In the genomic region with DNA sequence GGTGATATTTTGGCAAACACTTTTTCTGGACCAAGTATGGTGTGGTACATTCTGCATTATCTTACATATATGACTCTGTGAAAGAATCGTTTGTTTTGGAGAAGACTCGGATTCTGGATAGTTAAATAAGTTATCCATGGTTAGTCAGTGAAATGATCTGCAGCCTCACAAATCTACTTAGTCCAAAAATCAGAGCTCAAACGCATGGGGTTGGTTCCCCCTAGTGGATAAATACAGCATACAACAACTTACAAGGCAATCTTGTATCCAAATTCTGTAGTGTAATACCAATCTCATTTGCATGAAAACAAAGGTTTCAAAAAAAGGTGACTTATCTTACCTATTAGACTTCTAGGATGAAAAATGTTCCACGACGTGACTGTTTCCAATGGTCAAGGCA, we compare ENCODE assay signal across 12 mouse cellular contexts. TPM values are rescaled to one million over a fixed set of nuclear protein-coding genes. Genes with fewer than 3 reads are reported as not detected.
DNase-seq lines count a peak whose midpoint lies in the region; ATAC-seq and TF ChIP-seq lines count a peak whose summit lies in the region.
"Had no signal": no experiment of that assay in that cellular context is flagged by ENCODE, and none has a peak within 500 bp of the region (broad histone marks: within the 10 kb centered on the region; RNA-seq: fewer than 3 reads in every experiment).

No protein-coding gene starts in this region.

- no peaks in the 10 kb centered on the region for H3K9me3 ChIP-seq in neural tube, embryonic 15.5 days (replicated peaks)
- H3K9me3 ChIP-seq: limb, embryonic 15.5 days had no signal

- ATAC-seq in neural tube, embryonic 15.5 days (ENCODE audit: low FRiP score): no peak; the same call in 1 of the 2 replicates

- no peak for TF ChIP-seq POLR2A in cortical plate, adult 2 months (IDR thresholded peaks at IDR 0.05; ENCODE audit: extremely low read depth, insufficient read depth, low read length)

- no peaks in the 10 kb centered on the region for H3K36me3 ChIP-seq in neural tube, embryonic 15.5 days
- H3K36me3 ChIP-seq: limb, embryonic 15.5 days had no signal

- H3K4me3 ChIP-seq in cortical plate, adult 2 months (ENCODE audit: insufficient read depth, low read length): no peak overlapping the region
- H3K4me3 ChIP-seq in neural tube, embryonic 15.5 days (replicated peaks): no peak overlapping the region
- H3K4me3 ChIP-seq: limb, embryonic 15.5 days had no signal

- TF ChIP-seq CTCF in cortical plate, adult 2 months (IDR thresholded peaks at IDR 0.05; ENCODE audit: extremely low read depth, insufficient read depth, low read length): 0 out of 2 replicates have a peak, but pooled peaks have one; percentile 2

- peak; percentile 6 for DNase-seq in layer of hippocampus, adult 11-12 months (ENCODE audit: low spot score)
- DNase-seq in layer of hippocampus, adult 8-10 months (ENCODE audit: low spot score in 2 of 2): no peak
- DNase-seq in 3T3-L1 (ENCODE audit: low read depth, low spot score): peak; percentile 63
- peak; percentile 11 for DNase-seq in A20 (ENCODE audit: low read depth, low spot score)
- DNase-seq in heart, adult 8-10 months (ENCODE audit: low spot score): no peak
- DNase-seq: adrenal gland, adult 8-10 months; kidney, adult 8-10 months had no signal

- WGBS in neural tube, embryonic 15.5 days: 33% methylated on average over 5 of the region's 5 CpGs

- H3K27me3 ChIP-seq in neural tube, embryonic 15.5 days (replicated peaks): no peaks in the 10 kb centered on the region
- H3K27me3 ChIP-seq: limb, embryonic 15.5 days had no signal

- H3K27ac ChIP-seq in cortical plate, adult 2 months (ENCODE audit: insufficient read depth, low read length): no peak overlapping the region
- H3K27ac ChIP-seq in neural tube, embryonic 15.5 days (replicated peaks): no peak overlapping the region
- H3K27ac ChIP-seq: limb, embryonic 15.5 days had no signal

- H3K4me1 ChIP-seq in cortical plate, adult 2 months (ENCODE audit: control insufficient read depth, insufficient read depth, low read length): no peaks in the 10 kb centered on the region
- H3K4me1 ChIP-seq in neural tube, embryonic 15.5 days: no peaks in the 10 kb centered on the region
- H3K4me1 ChIP-seq: limb, embryonic 15.5 days had no signal

- H3K4me2 ChIP-seq in neural tube, embryonic 15.5 days: no peak overlapping the region
- H3K4me2 ChIP-seq: limb, embryonic 15.5 days had no signal

- no peak overlapping the region for H3K9ac ChIP-seq in neural tube, embryonic 15.5 days (replicated peaks)
- H3K9ac ChIP-seq: limb, embryonic 15.5 days had no signal

RNA-seq across cellular contexts. Expression of a gene that starts 0.4 kb away (rescaled TPM):
- total RNA-seq in layer of hippocampus, adult 8-10 months (2022): not detected
- polyA plus RNA-seq in cortical plate, adult 2 months (2012; rRNA removed): not detected in 2 replicates
- not detected in 2 replicates for polyA plus RNA-seq in neural tube, embryonic 15.5 days (2015; fragmentation: Nextera tagmentation; extraction: Ambion mirVana)
- not detected for total RNA-seq in heart, adult 8-10 months (2022)
- total RNA-seq: adrenal gland, adult 8-10 months; gastrocnemius, postnatal 4 days had no signal
- polyA plus RNA-seq: embryonic facial prominence, embryonic 14.5 days; limb, embryonic 15.5 days had no signal

RNA-seq across cellular contexts. Expression of a gene that starts 11.5 kb away (rescaled TPM):
- not detected for total RNA-seq in layer of hippocampus, adult 8-10 months (2022)
- not detected in 2 replicates for polyA plus RNA-seq in cortical plate, adult 2 months (2012; rRNA removed)
- not detected in 2 replicates for polyA plus RNA-seq in neural tube, embryonic 15.5 days (2015; fragmentation: Nextera tagmentation; extraction: Ambion mirVana)
- not detected for total RNA-seq in heart, adult 8-10 months (2022)
- total RNA-seq: adrenal gland, adult 8-10 months; gastrocnemius, postnatal 4 days had no signal
- polyA plus RNA-seq: embryonic facial prominence, embryonic 14.5 days; limb, embryonic 15.5 days had no signal

RNA-seq across cellular contexts. Expression of a gene that starts 20.8 kb away (rescaled TPM):
- not detected for total RNA-seq in layer of hippocampus, adult 8-10 months (2022)
- not detected in 2 replicates for polyA plus RNA-seq in cortical plate, adult 2 months (2012; rRNA removed)
- not detected in 2 replicates for polyA plus RNA-seq in neural tube, embryonic 15.5 days (2015; fragmentation: Nextera tagmentation; extraction: Ambion mirVana)
- not detected for total RNA-seq in heart, adult 8-10 months (2022)
- total RNA-seq: adrenal gland, adult 8-10 months; gastrocnemius, postnatal 4 days had no signal
- polyA plus RNA-seq: limb, embryonic 15.5 days had no signal

RNA-seq across cellular contexts. Expression of a gene that starts 31.7 kb away (rescaled TPM):
- total RNA-seq in layer of hippocampus, adult 8-10 months (2022): not detected
- not detected in 2 replicates for polyA plus RNA-seq in cortical plate, adult 2 months (2012; rRNA removed)
- not detected in 2 replicates for polyA plus RNA-seq in neural tube, embryonic 15.5 days (2015; fragmentation: Nextera tagmentation; extraction: Ambion mirVana)
- not detected for total RNA-seq in heart, adult 8-10 months (2022)
- total RNA-seq: adrenal gland, adult 8-10 months; gastrocnemius, postnatal 4 days had no signal
- polyA plus RNA-seq: embryonic facial prominence, embryonic 14.5 days; limb, embryonic 15.5 days had no signal

RNA-seq across cellular contexts. Expression of a gene that starts 41.1 kb away (rescaled TPM):
- total RNA-seq in layer of hippocampus, adult 8-10 months (2022): not detected
- not detected in 2 replicates for polyA plus RNA-seq in cortical plate, adult 2 months (2012; rRNA removed)
- not detected in 2 replicates for polyA plus RNA-seq in neural tube, embryonic 15.5 days (2015; fragmentation: Nextera tagmentation; extraction: Ambion mirVana)
- total RNA-seq in heart, adult 8-10 months (2022): not detected
- total RNA-seq: adrenal gland, adult 8-10 months; gastrocnemius, postnatal 4 days had no signal
- polyA plus RNA-seq: embryonic facial prominence, embryonic 14.5 days; limb, embryonic 15.5 days had no signal

Comparison
In these comparisons a context has a peak if more than half of its experiments do, and no peak if none do; other contexts are left out.
1. DNase-seq: peak in layer of hippocampus, adult 11-12 months (single experiment), 3T3-L1 (single experiment) and A20 (single experiment); none in layer of hippocampus, adult 8-10 months (0 of 2) and heart, adult 8-10 months (single experiment).